9 mouse cellular contexts compared by ENCODE assay signal in the genomic region with DNA sequence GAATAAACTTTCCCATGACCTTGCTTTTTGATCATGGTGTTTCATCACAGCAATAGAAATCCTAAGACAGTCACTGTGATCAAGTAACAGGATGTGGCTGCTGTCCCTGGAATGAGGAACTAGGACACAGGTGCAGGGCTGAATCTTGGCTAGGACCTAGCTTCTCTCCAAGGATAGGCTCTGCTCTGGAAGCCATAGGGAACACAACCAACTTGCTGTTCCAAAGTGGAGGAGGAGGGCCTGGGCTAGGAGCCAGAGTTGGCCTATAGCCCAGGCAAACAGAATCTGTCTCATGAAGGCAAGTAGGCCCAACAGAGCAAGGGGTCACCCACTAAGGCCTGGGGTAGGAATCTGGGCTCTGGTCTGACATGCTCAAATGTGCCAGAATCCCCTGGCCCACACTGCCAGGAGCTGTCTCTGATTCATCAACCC. TPM values are rescaled to one million over a fixed set of nuclear protein-coding genes. Genes with fewer than 3 reads are reported as not detected.
DNase-seq lines count a peak whose midpoint lies in the region; ATAC-seq and TF ChIP-seq lines count a peak whose summit lies in the region.
"Had no signal": no experiment of that assay in that cellular context is flagged by ENCODE, and none has a peak within 500 bp of the region (broad histone marks: within the 10 kb centered on the region; RNA-seq: fewer than 3 reads in every experiment).

No protein-coding gene starts in this region.

- no peak overlapping the region for H3K9ac ChIP-seq in hindbrain, embryonic 15.5 days
- no peak overlapping the region for H3K9ac ChIP-seq in hindbrain, embryonic 11.5 days (ENCODE audit: low read depth, low read length)
- no peak overlapping the region for H3K9ac ChIP-seq in MEL (ENCODE audit: control insufficient read depth, low read depth, low read length, poor library complexity, severe bottlenecking)
- H3K9ac ChIP-seq in lung, embryonic 16.5 days (ENCODE audit: low read length), result no peak overlapping the region
- H3K9ac ChIP-seq in intestine, embryonic 15.5 days, result no peak overlapping the region
- H3K9ac ChIP-seq: heart, embryonic 13.5 days had no signal

- H3K9me3 ChIP-seq in hindbrain, embryonic 15.5 days, result no peaks in the 10 kb centered on the region
- no peaks in the 10 kb centered on the region for H3K9me3 ChIP-seq in hindbrain, embryonic 11.5 days (ENCODE audit: control insufficient read depth, low read length)
- no peaks in the 10 kb centered on the region for H3K9me3 ChIP-seq in MEL (replicated peaks; ENCODE audit: insufficient read depth, low read length)
- H3K9me3 ChIP-seq in lung, embryonic 16.5 days (ENCODE audit: control insufficient read depth, low read length), result no peaks in the 10 kb centered on the region
- no peaks in the 10 kb centered on the region for H3K9me3 ChIP-seq in intestine, embryonic 15.5 days

- ATAC-seq in hindbrain, embryonic 15.5 days (ENCODE audit: low FRiP score, low read depth), result peak; percentile 89
- ATAC-seq in hindbrain, embryonic 11.5 days (ENCODE audit: low FRiP score), result no peak
- ATAC-seq in lung, embryonic 16.5 days (ENCODE audit: low read depth), result peak; percentile 39
- ATAC-seq in intestine, embryonic 15.5 days, result no peak

- TF ChIP-seq POLR2A in MEL (IDR thresholded peaks at IDR 0.05; ENCODE audit: control insufficient read depth in 1 of 2, insufficient read depth in 1 of 2, low read depth in 1 of 2, low read length in 2 of 2, poor library complexity in 1 of 2), result no peak
- no peak for TF ChIP-seq POLR2A in cerebellum, adult 2 months (IDR thresholded peaks at IDR 0.05; ENCODE audit: borderline replicate concordance, insufficient read depth, low read length)

- TF ChIP-seq EP300 in MEL (IDR thresholded peaks at IDR 0.05; ENCODE audit: low read depth in 1 of 2, low read length in 2 of 2), result no peak

- intact Hi-C loops in heart, postnatal 14 days (cut with DNase I), result no loop called here

- H3K79me2 ChIP-seq in MEL (ENCODE audit: control insufficient read depth, insufficient read depth, low read length, poor library complexity), result no peaks in the 10 kb centered on the region

- DNase-seq in hindbrain, embryonic 11.5 days (ENCODE audit: low spot score), result no peak
- peak; percentile 65 for DNase-seq in MEL (ENCODE audit: low read depth, low spot score)
- DNase-seq in cerebellum, adult 2 months, result peak; percentile 77 to 88
- peak; percentile 55 to 68 for DNase-seq in heart, postnatal 14 days
- DNase-seq in thymus, postnatal 25 days, result no peak

- H3K27me3 ChIP-seq in hindbrain, embryonic 15.5 days, result peaks cover 10% of the 10 kb centered on the region; the same call in 1 of the 2 replicates
- H3K27me3 ChIP-seq in hindbrain, embryonic 11.5 days (ENCODE audit: control insufficient read depth, insufficient read depth, low read length), result no peaks in the 10 kb centered on the region
- no peaks in the 10 kb centered on the region for H3K27me3 ChIP-seq in MEL (ENCODE audit: control insufficient read depth in 1 of 2, insufficient read depth in 2 of 2, low read length in 2 of 2)
- H3K27me3 ChIP-seq in cerebellum, adult 2 months (ENCODE audit: control insufficient read depth, insufficient read depth, low read length), result no peaks in the 10 kb centered on the region
- H3K27me3 ChIP-seq in lung, embryonic 16.5 days (ENCODE audit: control insufficient read depth, insufficient read depth, low read depth, low read length), result no peaks in the 10 kb centered on the region
- no peaks in the 10 kb centered on the region for H3K27me3 ChIP-seq in intestine, embryonic 15.5 days (replicated peaks)

- no peaks in the 10 kb centered on the region for H3K36me3 ChIP-seq in hindbrain, embryonic 15.5 days
- no peaks in the 10 kb centered on the region for H3K36me3 ChIP-seq in hindbrain, embryonic 11.5 days (ENCODE audit: control insufficient read depth, insufficient read depth, low read length)
- peaks cover 0 to 36% of the 10 kb centered on the region in 2 experiments; a peak in 2 of 4 replicates for H3K36me3 ChIP-seq in MEL (ENCODE audit: control insufficient read depth in 1 of 2, insufficient read depth in 2 of 2, low read length in 2 of 2)
- no peaks in the 10 kb centered on the region for H3K36me3 ChIP-seq in lung, embryonic 16.5 days (ENCODE audit: control insufficient read depth, insufficient read depth, low read length)
- H3K36me3 ChIP-seq in intestine, embryonic 15.5 days, result no peaks in the 10 kb centered on the region
- H3K36me3 ChIP-seq: heart, embryonic 13.5 days had no signal

- no peak overlapping the region for H3K4me2 ChIP-seq in hindbrain, embryonic 15.5 days
- no peak overlapping the region for H3K4me2 ChIP-seq in hindbrain, embryonic 11.5 days (replicated peaks; ENCODE audit: low read depth, low read length)
- H3K4me2 ChIP-seq in lung, embryonic 16.5 days (ENCODE audit: low read depth, low read length), result no peak overlapping the region
- H3K4me2 ChIP-seq in intestine, embryonic 15.5 days (replicated peaks), result no peak overlapping the region
- H3K4me2 ChIP-seq: heart, embryonic 13.5 days had no signal

- TF ChIP-seq CTCF in MEL (IDR thresholded peaks at IDR 0.05 in 2 of 3, conservative IDR thresholded peaks at IDR 0.05 in 1 of 3; ENCODE audit: control insufficient read depth in 1 of 3, insufficient read depth in 1 of 3, low read depth in 2 of 3, low read length in 3 of 3, poor library complexity in 1 of 3, severe bottlenecking in 1 of 3), result no peak
- TF ChIP-seq CTCF in cerebellum, adult 2 months (IDR thresholded peaks at IDR 0.05; ENCODE audit: borderline replicate concordance, insufficient read depth, low read depth, low read length), result no peak

- no peak overlapping the region for H3K4me3 ChIP-seq in hindbrain, embryonic 15.5 days
- H3K4me3 ChIP-seq in hindbrain, embryonic 11.5 days (ENCODE audit: low read depth, low read length), result no peak overlapping the region
- no peak overlapping the region for H3K4me3 ChIP-seq in MEL (ENCODE audit: control insufficient read depth in 1 of 2, insufficient read depth in 1 of 2, low read depth in 2 of 2, low read length in 2 of 2)
- no peak overlapping the region for H3K4me3 ChIP-seq in cerebellum, adult 2 months (replicated peaks; ENCODE audit: insufficient read depth, low read depth, low read length)
- no peak overlapping the region for H3K4me3 ChIP-seq in lung, embryonic 16.5 days (ENCODE audit: low read length)
- H3K4me3 ChIP-seq in intestine, embryonic 15.5 days (replicated peaks), result no peak overlapping the region
- H3K4me3 ChIP-seq: heart, embryonic 13.5 days had no signal

- H3K27ac ChIP-seq in hindbrain, embryonic 15.5 days (replicated peaks), result no peak overlapping the region
- H3K27ac ChIP-seq in hindbrain, embryonic 11.5 days (ENCODE audit: low read depth, low read length), result no peak overlapping the region
- H3K27ac ChIP-seq in MEL (ENCODE audit: control insufficient read depth, low read depth, low read length), result peak overlapping the region; percentile 43; the same call in 1 of the 2 replicates
- H3K27ac ChIP-seq in cerebellum, adult 2 months (ENCODE audit: insufficient read depth, low read length), result peak overlapping the region; percentile 68
- no peak overlapping the region for H3K27ac ChIP-seq in lung, embryonic 16.5 days (ENCODE audit: low read length)
- H3K27ac ChIP-seq in intestine, embryonic 15.5 days, result no peak overlapping the region
- H3K27ac ChIP-seq: heart, embryonic 13.5 days had no signal

- TF ChIP-seq RAD21 in MEL (IDR thresholded peaks at IDR 0.05; ENCODE audit: low read depth, low read length), result no peak

- H3K4me1 ChIP-seq in hindbrain, embryonic 15.5 days (replicated peaks), result peaks cover 2% of the 10 kb centered on the region; the same call in 1 of the 2 replicates
- H3K4me1 ChIP-seq in hindbrain, embryonic 11.5 days (replicated peaks; ENCODE audit: control insufficient read depth, insufficient read depth, low read length), result no peaks in the 10 kb centered on the region
- peaks cover 3 to 43% of the 10 kb centered on the region in 2 experiments for H3K4me1 ChIP-seq in MEL (ENCODE audit: control insufficient read depth in 1 of 2, insufficient read depth in 2 of 2, low read length in 2 of 2)
- peaks cover 15% of the 10 kb centered on the region for H3K4me1 ChIP-seq in cerebellum, adult 2 months (ENCODE audit: control insufficient read depth, insufficient read depth, low read length)
- H3K4me1 ChIP-seq in lung, embryonic 16.5 days (replicated peaks; ENCODE audit: control insufficient read depth, insufficient read depth, low read length), result peaks cover 18% of the 10 kb centered on the region
- peaks cover 3% of the 10 kb centered on the region; the same call in 1 of the 2 replicates for H3K4me1 ChIP-seq in intestine, embryonic 15.5 days (replicated peaks)

RNA-seq across cellular contexts. Expression of a gene that starts 6.2 kb away (rescaled TPM):
- polyA plus RNA-seq in hindbrain, embryonic 15.5 days (2015; fragmentation: Nextera tagmentation; extraction: Ambion mirVana), result not detected in 2 replicates
- polyA plus RNA-seq in hindbrain, embryonic 11.5 days (2014; fragmentation: Nextera tagmentation; extraction: Ambion mirVana), result not detected in 2 replicates
- total RNA-seq in MEL (2012; rRNA removed), result not detected in 2 replicates
- polyA plus RNA-seq in MEL (2012; ENCODE audit: insufficient read depth in 1 of 2, insufficient read length in 2 of 2, low read depth in 1 of 2, low replicate concordance in 2 of 2, missing spikeins in 1 of 2), result not detected
- 0.14 TPM in 1 of 2 replicates, not detected in the other for polyA plus RNA-seq in cerebellum, adult 2 months (2012; rRNA removed)
- total RNA-seq in heart, postnatal 14 days (2021), result not detected
- not detected in 2 replicates for polyA plus RNA-seq in lung, embryonic 16.5 days (2015; fragmentation: Nextera tagmentation; extraction: Ambion mirVana)
- not detected in 2 replicates for polyA plus RNA-seq in intestine, embryonic 15.5 days (2015; fragmentation: Nextera tagmentation; extraction: Ambion mirVana)
- polyA plus RNA-seq: heart, embryonic 13.5 days had no signal

RNA-seq across cellular contexts. Expression of a gene that starts 8.7 kb away (rescaled TPM):
- 6.6 and 6.8 TPM in 2 replicates for polyA plus RNA-seq in hindbrain, embryonic 15.5 days (2015; fragmentation: Nextera tagmentation; extraction: Ambion mirVana)
- polyA plus RNA-seq in hindbrain, embryonic 11.5 days (2014; fragmentation: Nextera tagmentation; extraction: Ambion mirVana), result 7.8 and 10.0 TPM in 2 replicates
- total RNA-seq in MEL (2012; rRNA removed), result 4.3 and 4.9 TPM in 2 replicates
- polyA plus RNA-seq in MEL (2012; ENCODE audit: insufficient read depth in 1 of 2, insufficient read length in 2 of 2, low read depth in 1 of 2, low replicate concordance in 2 of 2, missing spikeins in 1 of 2), result 10 to 100 TPM in 1 of 2 experiments, not detected in 1; 10.9 TPM
- polyA plus RNA-seq in cerebellum, adult 2 months (2012; rRNA removed), result 21.0 and 26.6 TPM in 2 replicates
- total RNA-seq in heart, postnatal 14 days (2021), result 10 to 100 TPM in 1 of 2 experiments, 1 to 10 TPM in 1; 9.4 to 12.1 TPM
- polyA plus RNA-seq in lung, embryonic 16.5 days (2015; fragmentation: Nextera tagmentation; extraction: Ambion mirVana), result 51.9 and 60.7 TPM in 2 replicates
- 57.5 and 63.1 TPM in 2 replicates for polyA plus RNA-seq in intestine, embryonic 15.5 days (2015; fragmentation: Nextera tagmentation; extraction: Ambion mirVana)

RNA-seq across cellular contexts. Expression of a gene that starts 30.1 kb away (rescaled TPM):
- polyA plus RNA-seq in hindbrain, embryonic 15.5 days (2015; fragmentation: Nextera tagmentation; extraction: Ambion mirVana), result 14.8 and 15.4 TPM in 2 replicates
- polyA plus RNA-seq in hindbrain, embryonic 11.5 days (2014; fragmentation: Nextera tagmentation; extraction: Ambion mirVana), result 5.0 and 5.6 TPM in 2 replicates
- total RNA-seq in MEL (2012; rRNA removed), result 1.3 and 2.0 TPM in 2 replicates
- polyA plus RNA-seq in MEL (2012; ENCODE audit: insufficient read depth in 1 of 2, insufficient read length in 2 of 2, low read depth in 1 of 2, low replicate concordance in 2 of 2, missing spikeins in 1 of 2), result 1 to 10 TPM in 1 of 2 experiments, not detected in 1; 3.8 TPM
- 37.6 and 40.1 TPM in 2 replicates for polyA plus RNA-seq in cerebellum, adult 2 months (2012; rRNA removed)
- total RNA-seq in heart, postnatal 14 days (2021), result 1 to 10 TPM; 7.0 to 9.1 TPM
- polyA plus RNA-seq in lung, embryonic 16.5 days (2015; fragmentation: Nextera tagmentation; extraction: Ambion mirVana), result 36.2 and 42.8 TPM in 2 replicates
- polyA plus RNA-seq in intestine, embryonic 15.5 days (2015; fragmentation: Nextera tagmentation; extraction: Ambion mirVana), result 15.0 and 16.6 TPM in 2 replicates

RNA-seq across cellular contexts. Expression of a gene that starts 31.5 kb away (rescaled TPM):
- 1,663 and 1,704 TPM in 2 replicates for polyA plus RNA-seq in hindbrain, embryonic 15.5 days (2015; fragmentation: Nextera tagmentation; extraction: Ambion mirVana)
- 1,947 and 1,962 TPM in 2 replicates for polyA plus RNA-seq in hindbrain, embryonic 11.5 days (2014; fragmentation: Nextera tagmentation; extraction: Ambion mirVana)
- 862 and 1,292 TPM in 2 replicates for total RNA-seq in MEL (2012; rRNA removed)
- 1,000 to 10,000 TPM in 1 of 2 experiments, 100 to 1,000 TPM in 1; 817 to 2,606 TPM for polyA plus RNA-seq in MEL (2012; ENCODE audit: insufficient read depth in 1 of 2, insufficient read length in 2 of 2, low read depth in 1 of 2, low replicate concordance in 2 of 2, missing spikeins in 1 of 2)
- 1,309 and 1,339 TPM in 2 replicates for polyA plus RNA-seq in cerebellum, adult 2 months (2012; rRNA removed)
- 100 to 1,000 TPM; 215 to 220 TPM for total RNA-seq in heart, postnatal 14 days (2021)
- 1,432 and 1,479 TPM in 2 replicates for polyA plus RNA-seq in lung, embryonic 16.5 days (2015; fragmentation: Nextera tagmentation; extraction: Ambion mirVana)
- polyA plus RNA-seq in intestine, embryonic 15.5 days (2015; fragmentation: Nextera tagmentation; extraction: Ambion mirVana), result 2,230 and 2,305 TPM in 2 replicates

RNA-seq across cellular contexts. Expression of a gene that starts 47.3 kb away (rescaled TPM):
- polyA plus RNA-seq in hindbrain, embryonic 15.5 days (2015; fragmentation: Nextera tagmentation; extraction: Ambion mirVana), result 1.2 and 1.5 TPM in 2 replicates
- 1.9 and 2.4 TPM in 2 replicates for polyA plus RNA-seq in hindbrain, embryonic 11.5 days (2014; fragmentation: Nextera tagmentation; extraction: Ambion mirVana)
- 4.0 TPM in 2 replicates for total RNA-seq in MEL (2012; rRNA removed)
- 10 to 100 TPM in 1 of 2 experiments, not detected in 1; 10.2 TPM for polyA plus RNA-seq in MEL (2012; ENCODE audit: insufficient read depth in 1 of 2, insufficient read length in 2 of 2, low read depth in 1 of 2, low replicate concordance in 2 of 2, missing spikeins in 1 of 2)
- 8.5 and 8.7 TPM in 2 replicates for polyA plus RNA-seq in cerebellum, adult 2 months (2012; rRNA removed)
- 1 to 10 TPM; 1.8 to 4.3 TPM for total RNA-seq in heart, postnatal 14 days (2021)
- 34.2 and 36.4 TPM in 2 replicates for polyA plus RNA-seq in lung, embryonic 16.5 days (2015; fragmentation: Nextera tagmentation; extraction: Ambion mirVana)
- 38.7 and 40.3 TPM in 2 replicates for polyA plus RNA-seq in intestine, embryonic 15.5 days (2015; fragmentation: Nextera tagmentation; extraction: Ambion mirVana)

Comparison
In these comparisons a context has a peak if more than half of its experiments do, and no peak if none do; other contexts are left out.
1. ATAC-seq: peak in hindbrain, embryonic 15.5 days (single experiment) and lung, embryonic 16.5 days (single experiment); none in hindbrain, embryonic 11.5 days (single experiment) and intestine, embryonic 15.5 days (single experiment).
2. H3K27ac ChIP-seq: peak in MEL (single experiment) and cerebellum, adult 2 months (single experiment); none in hindbrain, embryonic 15.5 days (single experiment), hindbrain, embryonic 11.5 days (single experiment), lung, embryonic 16.5 days (single experiment) and intestine, embryonic 15.5 days (single experiment).
3. DNase-seq: peak in MEL (single experiment), cerebellum, adult 2 months (2 of 2) and heart, postnatal 14 days (2 of 2); none in hindbrain, embryonic 11.5 days (single experiment) and thymus, postnatal 25 days (single experiment).